Mouse (Mus musculus) MEL (cell line): ENCODE results near the gene Rpl7l1. TPM values are rescaled to one million over a fixed set of nuclear protein-coding genes. Genes with fewer than 3 reads are reported as not detected.

ENCODE experiments used
- DNase-seq: peaks from one replicate; pipeline ENCODE4 v3.0.0; 2011; ENCODE audit warnings: low read depth, low spot score
- H3K27ac ChIP-seq: 2 replicates; pipeline ENCODE4 v1.5.1; 2012; ENCODE audit warnings: low read depth, mild to moderate bottlenecking, control low read depth, low read length, moderate library complexity; ENCODE audit not compliant: control insufficient read depth
- H3K27me3 ChIP-seq, 2 experiments: fragments of 150-350 bp in 1 of 2; sonication (generic) in 1 of 2; 2 replicates each; pipeline ENCODE4 v1.6.1; 2012; ENCODE audit warnings: low read length in 2 of 2, mild to moderate bottlenecking in 2 of 2, improper control_type of control experiment in 1 of 2, moderate library complexity in 1 of 2; ENCODE audit not compliant: insufficient read depth in 2 of 2, control insufficient read depth in 1 of 2
- H3K36me3 ChIP-seq, 2 experiments: 2 replicates each; pipeline ENCODE4 v1.6.1; 2012 to 2014; ENCODE audit warnings: low read length in 2 of 2, improper control_type of control experiment in 1 of 2, inconsistent platforms in 1 of 2, mild to moderate bottlenecking in 1 of 2; ENCODE audit not compliant: insufficient read depth in 2 of 2, control insufficient read depth in 1 of 2
- H3K4me1 ChIP-seq, 2 experiments: fragments of 150-350 bp in 1 of 2; sonication (generic) in 1 of 2; 2 replicates each; pipeline ENCODE4 v1.6.1; 2012; ENCODE audit warnings: low read length in 2 of 2, improper control_type of control experiment in 1 of 2, mild to moderate bottlenecking in 1 of 2; ENCODE audit not compliant: insufficient read depth in 2 of 2, control insufficient read depth in 1 of 2
- H3K4me3 ChIP-seq, 2 experiments: fragments of 150-350 bp in 1 of 2; sonication (generic) in 1 of 2; 2 replicates each; pipeline ENCODE4 v1.5.1; 2012; ENCODE audit warnings: low read depth in 2 of 2, low read length in 2 of 2, mild to moderate bottlenecking in 2 of 2, moderate library complexity in 2 of 2, control low read depth in 1 of 2, improper control_type of control experiment in 1 of 2; ENCODE audit not compliant: control insufficient read depth in 1 of 2, insufficient read depth in 1 of 2
- H3K79me2 ChIP-seq: 2 replicates; pipeline ENCODE4 v1.6.1; 2012; ENCODE audit warnings: mild to moderate bottlenecking, low read length, moderate library complexity; ENCODE audit not compliant: control insufficient read depth, poor library complexity, insufficient read depth
- H3K9ac ChIP-seq: 2 replicates; pipeline ENCODE4 v1.6.1; 2012; ENCODE audit warnings: low read depth, mild to moderate bottlenecking, control low read depth, low read length, moderate library complexity; ENCODE audit not compliant: control insufficient read depth, poor library complexity, severe bottlenecking
- H3K9me3 ChIP-seq: fragments of 150-350 bp; sonication (generic); replicated peaks from 2 replicates; pipeline ENCODE4 v1.6.1; 2012; ENCODE audit warnings: mild to moderate bottlenecking, low read length, improper control_type of control experiment, moderate library complexity; ENCODE audit not compliant: insufficient read depth
- BHLHE40 ChIP-seq: IDR thresholded peaks from 2 replicates; pipeline ENCODE4 v1.6.1; 2012; ENCODE audit warnings: low read depth, mild to moderate bottlenecking, inconsistent platforms, low read length, improper control_type of control experiment, borderline replicate concordance
- CHD1 ChIP-seq: IDR thresholded peaks from 2 replicates; pipeline ENCODE4 v1.6.1; 2012; ENCODE audit warnings: low read depth, mild to moderate bottlenecking, inconsistent platforms, low read length, improper control_type of control experiment
- CHD2 ChIP-seq: IDR thresholded peaks from 2 replicates; pipeline ENCODE4 v1.6.1; 2011; ENCODE audit warnings: low read length, improper control_type of control experiment
- CTCF ChIP-seq, 3 experiments: IDR thresholded peaks in 2 of 3; conservative IDR thresholded peaks in 1 of 3; 2 replicates each; pipeline ENCODE4 v1.5.1; 2011 to 2012; ENCODE audit warnings: low read length in 3 of 3, low read depth in 2 of 3, mild to moderate bottlenecking in 2 of 3, improper control_type of control experiment in 1 of 3, inconsistent platforms in 1 of 3, mixed read lengths in 1 of 3, moderate library complexity in 1 of 3; ENCODE audit not compliant: control insufficient read depth in 1 of 3, insufficient read depth in 1 of 3, poor library complexity in 1 of 3, severe bottlenecking in 1 of 3
- E2F4 ChIP-seq: IDR thresholded peaks from 2 replicates; pipeline ENCODE4 v1.6.1; 2011; ENCODE audit warnings: low read depth, low read length, improper control_type of control experiment, borderline replicate concordance
- ELF1 ChIP-seq: IDR thresholded peaks from 2 replicates; pipeline ENCODE4 v1.6.1; 2014; ENCODE audit warnings: low read depth, mild to moderate bottlenecking, inconsistent platforms, low read length, improper control_type of control experiment, moderate library complexity
- EP300 ChIP-seq, 2 experiments: IDR thresholded peaks; 2 replicates each; pipeline ENCODE4 v1.6.1; 2011; ENCODE audit warnings: improper control_type of control experiment in 2 of 2, low read length in 2 of 2, low read depth in 1 of 2, mild to moderate bottlenecking in 1 of 2
- ETS1 ChIP-seq: IDR thresholded peaks from 2 replicates; pipeline ENCODE4 v1.6.1; 2012; ENCODE audit warnings: low read depth, mild to moderate bottlenecking, inconsistent platforms, low read length, improper control_type of control experiment, moderate library complexity
- GABPA ChIP-seq: IDR thresholded peaks from 2 replicates; pipeline ENCODE4 v1.6.1; 2012; ENCODE audit warnings: low read depth, mild to moderate bottlenecking, inconsistent platforms, low read length, improper control_type of control experiment, moderate library complexity
- HCFC1 ChIP-seq: IDR thresholded peaks from 2 replicates; pipeline ENCODE4 v1.6.1; 2012; ENCODE audit warnings: low read depth, mild to moderate bottlenecking, inconsistent platforms, low read length, improper control_type of control experiment, moderate library complexity
- JUND ChIP-seq: IDR thresholded peaks from 2 replicates; pipeline ENCODE4 v1.6.1; 2011; ENCODE audit warnings: low read depth, mild to moderate bottlenecking, improper control_type of control experiment, low read length
- KAT2A ChIP-seq: conservative IDR thresholded peaks from 2 replicates; pipeline ENCODE4 v1.6.1; 2012; ENCODE audit warnings: low read depth, low read length, improper control_type of control experiment, inconsistent platforms
- MAFK ChIP-seq: IDR thresholded peaks from 2 replicates; pipeline ENCODE4 v1.6.1; 2011; ENCODE audit warnings: low read depth, mild to moderate bottlenecking, low read length, improper control_type of control experiment, borderline replicate concordance
- MAX ChIP-seq: IDR thresholded peaks from 2 replicates; pipeline ENCODE4 v1.6.1; 2011; ENCODE audit warnings: low read length, improper control_type of control experiment
- MAZ ChIP-seq: IDR thresholded peaks from 2 replicates; pipeline ENCODE4 v1.6.1; 2012; ENCODE audit warnings: low read depth, mild to moderate bottlenecking, inconsistent platforms, low read length, improper control_type of control experiment
- MEF2A ChIP-seq: IDR thresholded peaks from 2 replicates; pipeline ENCODE4 v1.6.1; 2014; ENCODE audit warnings: low read depth, mild to moderate bottlenecking, inconsistent platforms, low read length, improper control_type of control experiment; ENCODE audit not compliant: poor library complexity, insufficient replicate concordance, severe bottlenecking; ENCODE audit errors: extremely low read depth
- MXI1 ChIP-seq: IDR thresholded peaks from 2 replicates; pipeline ENCODE4 v1.6.1; 2011; ENCODE audit warnings: mild to moderate bottlenecking, low read depth, low read length, improper control_type of control experiment
- MYB ChIP-seq: IDR thresholded peaks from 2 replicates; pipeline ENCODE4 v1.6.1; 2011; ENCODE audit warnings: mild to moderate bottlenecking, low read depth, low read length, improper control_type of control experiment
- MYC ChIP-seq: IDR thresholded peaks from 2 replicates; pipeline ENCODE4 v1.6.1; 2011; ENCODE audit warnings: low read depth, mild to moderate bottlenecking, low read length, improper control_type of control experiment, moderate library complexity
- NELFE ChIP-seq: IDR thresholded peaks from 2 replicates; pipeline ENCODE4 v1.6.1; 2011; ENCODE audit warnings: low read depth, low read length, improper control_type of control experiment
- POLR2A ChIP-seq, 2 experiments: IDR thresholded peaks; 2 replicates each; pipeline ENCODE4 v1.6.1; 2011 to 2012; ENCODE audit warnings: low read length in 2 of 2, mild to moderate bottlenecking in 2 of 2, control low read depth in 1 of 2, improper control_type of control experiment in 1 of 2, low read depth in 1 of 2, moderate library complexity in 1 of 2; ENCODE audit not compliant: control insufficient read depth in 1 of 2, insufficient read depth in 1 of 2, poor library complexity in 1 of 2
- POLR2AphosphoS5 ChIP-seq: IDR thresholded peaks from 2 replicates; pipeline ENCODE4 v1.6.1; 2012; ENCODE audit warnings: low read depth, borderline replicate concordance, mild to moderate bottlenecking, inconsistent platforms, low read length, moderate library complexity, mixed read lengths
- RAD21 ChIP-seq: IDR thresholded peaks from 2 replicates; pipeline ENCODE4 v1.6.1; 2011; ENCODE audit warnings: mild to moderate bottlenecking, low read depth, low read length, improper control_type of control experiment
- RCOR1 ChIP-seq: IDR thresholded peaks from 2 replicates; pipeline ENCODE4 v1.6.1; 2012; ENCODE audit warnings: low read depth, mild to moderate bottlenecking, inconsistent platforms, low read length, improper control_type of control experiment
- SIN3A ChIP-seq: IDR thresholded peaks from 2 replicates; pipeline ENCODE4 v1.6.1; 2012; ENCODE audit warnings: low read length, improper control_type of control experiment, inconsistent platforms
- SMC3 ChIP-seq: IDR thresholded peaks from 2 replicates; pipeline ENCODE4 v1.6.1; 2011; ENCODE audit warnings: low read depth, low read length, improper control_type of control experiment
- TAL1 ChIP-seq: IDR thresholded peaks from 2 replicates; pipeline ENCODE4 v1.6.1; 2012; ENCODE audit warnings: mild to moderate bottlenecking, inconsistent platforms, low read length, moderate library complexity, mixed read lengths
- TBP ChIP-seq: IDR thresholded peaks from 2 replicates; pipeline ENCODE4 v1.8.0; 2011; ENCODE audit warnings: low read depth, low read length, improper control_type of control experiment
- TCF12 ChIP-seq: IDR thresholded peaks from 2 replicates; pipeline ENCODE4 v1.6.1; 2014; ENCODE audit warnings: low read depth, mild to moderate bottlenecking, inconsistent platforms, low read length, improper control_type of control experiment, moderate library complexity
- UBTF ChIP-seq: IDR thresholded peaks from 2 replicates; pipeline ENCODE4 v1.6.1; 2012; ENCODE audit warnings: low read depth, mild to moderate bottlenecking, inconsistent platforms, low read length, improper control_type of control experiment, moderate library complexity, borderline replicate concordance; ENCODE audit not compliant: insufficient read depth
- USF1 ChIP-seq: IDR thresholded peaks from 2 replicates; pipeline ENCODE4 v1.6.1; 2014; ENCODE audit warnings: low read depth, mild to moderate bottlenecking, inconsistent platforms, low read length, improper control_type of control experiment, moderate library complexity
- USF2 ChIP-seq, 2 experiments: IDR thresholded peaks; 2 replicates each; pipeline ENCODE4 v1.6.1; 2011 to 2012; ENCODE audit warnings: improper control_type of control experiment in 2 of 2, low read length in 2 of 2, borderline replicate concordance in 1 of 2, inconsistent platforms in 1 of 2, low read depth in 1 of 2, mild to moderate bottlenecking in 1 of 2; ENCODE audit not compliant: insufficient read depth in 1 of 2
- ZC3H11A ChIP-seq: IDR thresholded peaks from 2 replicates; pipeline ENCODE4 v1.6.1; 2012; ENCODE audit warnings: low read depth, mild to moderate bottlenecking, inconsistent platforms, low read length, improper control_type of control experiment
- ZKSCAN1 ChIP-seq: IDR thresholded peaks from 2 replicates; pipeline ENCODE4 v1.6.1; 2012; ENCODE audit warnings: low read depth, mild to moderate bottlenecking, inconsistent platforms, low read length, improper control_type of control experiment, moderate library complexity
- ZMIZ1 ChIP-seq: IDR thresholded peaks from 2 replicates; pipeline ENCODE4 v1.6.1; 2012; ENCODE audit warnings: low read depth, mild to moderate bottlenecking, inconsistent platforms, low read length, improper control_type of control experiment, moderate library complexity
- polyA plus RNA-seq, 2 experiments: library from polyadenylated mRNA; stranded (reverse) in 1 of 2; unstranded in 1 of 2; fragments of >175 nt in 1 of 2; fragments of >200 nt in 1 of 2; gene quantifications; 2 replicates each; pipeline versions ENCODE4 v1.2.1 to v1.2.4; 2012; ENCODE audit warnings: low replicate concordance in 2 of 2, low read depth in 1 of 2; ENCODE audit not compliant: insufficient read length in 2 of 2, insufficient read depth in 1 of 2, missing spikeins in 1 of 2
- total RNA-seq: library from RNA; depleted of rRNA; stranded (reverse); fragments of 300-350 nt; gene quantifications from 2 replicates; pipeline ENCODE4 v1.2.3, GENCODE M21; 2012

Rpl7l1 gene
- total and polyA plus RNA-seq, 3 experiments, result 166 to 342 (median 174) TPM

DNA sequence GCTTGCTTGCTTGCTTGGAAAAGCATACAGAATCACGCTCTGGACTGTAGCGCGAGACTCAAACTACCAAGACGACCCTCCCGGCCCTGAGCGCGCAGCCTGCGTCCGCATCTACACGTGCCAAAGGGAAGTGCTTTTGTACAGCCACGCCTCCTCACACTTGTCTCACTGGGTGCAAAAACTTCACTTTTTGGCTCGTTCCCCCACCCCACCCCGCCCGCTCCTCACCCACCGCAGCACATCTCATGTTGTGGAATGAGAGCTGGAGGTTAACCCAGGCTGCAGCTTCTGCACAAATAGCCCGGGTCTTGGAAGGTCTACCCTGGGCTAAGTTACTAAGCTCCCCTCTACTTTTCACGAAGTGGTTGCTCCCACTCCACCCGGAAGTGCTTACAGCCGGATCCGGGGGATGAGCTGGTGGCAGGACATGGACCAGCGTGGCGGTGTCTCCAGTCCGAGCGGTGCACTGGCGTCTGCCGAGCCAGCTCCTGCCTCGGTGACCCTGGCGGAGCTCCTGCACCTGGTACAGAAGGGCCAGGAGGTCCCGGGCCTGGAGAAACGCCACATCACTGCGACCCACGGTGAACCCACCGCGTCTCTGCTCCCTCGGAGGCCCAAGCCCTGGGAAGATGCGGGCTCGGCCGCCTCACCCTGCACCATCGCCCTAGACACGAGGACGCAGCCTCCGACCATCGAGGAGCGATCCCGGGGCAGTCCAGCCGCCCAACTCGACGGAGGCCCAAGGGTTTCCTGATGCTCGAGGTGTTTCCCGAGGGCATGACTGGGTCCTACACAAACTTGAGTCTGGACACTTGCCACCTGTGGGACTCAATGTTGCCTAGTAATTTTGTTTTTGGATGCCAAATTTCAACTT, 9.8 kb downstream of the Rpl7l1 start, which contains the start of gene 2310039H08Rik:
2310039H08Rik (plus strand) TSS at position 232 of the 874 bp plus-strand sequence.
- peaks cover 0 to 7% of the 10 kb centered on the region in 2 experiments; a peak in 1 of 4 replicates for H3K4me1 ChIP-seq
- peaks cover 10% of the 10 kb centered on the region for H3K79me2 ChIP-seq
- DNase-seq, result peak; percentile 96
- H3K36me3 ChIP-seq, result no peaks in the 10 kb centered on the region; a peak in 1 of 4 replicates
- H3K27ac ChIP-seq, result peak within 1 kb of the TSS; percentile 90
- no peaks in the 10 kb centered on the region for H3K27me3 ChIP-seq
- H3K4me3 ChIP-seq, result peak within 1 kb of the TSS; percentile 69 to 91
- H3K9me3 ChIP-seq, result no peaks in the 10 kb centered on the region
- H3K9ac ChIP-seq, result peak within 1 kb of the TSS; percentile 96
- TF ChIP-seq EP300 (IDR thresholded peaks at IDR 0.05; ENCODE audit: low read depth in 1 of 2, low read length in 2 of 2) (peak in 1 of 2 experiments; percentile 20; a peak in 1 of 4 replicates), KAT2A (peak; percentile 69), SIN3A (peak; percentile 92), ELF1 (peak; percentile 89), MYB (no peak), USF1 (peak; percentile 63; the same call in 1 of the 2 replicates), HCFC1 (peak; percentile 89), MAX (peak; percentile 94), ZMIZ1 (peak; percentile 89), MAFK (no peak), TBP (peak; percentile 82), SMC3 (no peak), RAD21 (no peak), CHD2 (peak; percentile 31), GABPA (no peak), CHD1 (peak; percentile 99), NELFE (peak; percentile 92), ZC3H11A (no peak), E2F4 (no peak), BHLHE40 (peak; percentile 97), MEF2A (no peak), TAL1 (no peak), MAZ (peak; percentile 39; the same call in 1 of the 2 replicates), RCOR1 (no peak), ETS1 (no peak; the same call in 1 of the 2 replicates), ZKSCAN1 (no peak), POLR2A (IDR thresholded peaks at IDR 0.05; ENCODE audit: control insufficient read depth in 1 of 2, insufficient read depth in 1 of 2, low read depth in 1 of 2, low read length in 2 of 2, poor library complexity in 1 of 2) (peak; percentile 67 to 93), POLR2AphosphoS5 (peak; percentile 46; the same call in 1 of the 2 replicates), USF2 (IDR thresholded peaks at IDR 0.05; ENCODE audit: borderline replicate concordance in 1 of 2, insufficient read depth in 1 of 2, low read depth in 1 of 2, low read length in 2 of 2) (no peak), MYC (peak; percentile 96), TCF12 (peak; percentile 43; the same call in 1 of the 2 replicates), CTCF (IDR thresholded peaks at IDR 0.05 in 2 of 3, conservative IDR thresholded peaks at IDR 0.05 in 1 of 3; ENCODE audit: control insufficient read depth in 1 of 3, insufficient read depth in 1 of 3, low read depth in 2 of 3, low read length in 3 of 3, poor library complexity in 1 of 3, severe bottlenecking in 1 of 3) (no peak), JUND (no peak), UBTF (peak; percentile 73; the same call in 1 of the 2 replicates), MXI1 (peak; percentile 97)
